Mouse (Mus musculus): ENCODE results near the gene Nabp2.
A peak's percentile ranks its signal among the peaks of the same experiment; 100 is the strongest.

GRCm38 (mm10) chr10:128440407-128440806 is 29.1 kb upstream of the Nabp2 start:
- TF ChIP-seq CTCF (IDR thresholded peaks at IDR 0.05; ENCODE audit: low read depth) (peak; percentile 73), EP300 (IDR thresholded peaks at IDR 0.05; ENCODE audit: low read depth) (no peak)

All from liver, postnatal 0 days (tissue).